Mouse (Mus musculus) bone marrow, adult 2 months (tissue): Measurements from ENCODE around the gene Lama5. TPM values are rescaled to one million over a fixed set of nuclear protein-coding genes. Genes with fewer than 3 reads are reported as not detected.

Experiments used
- H3K27ac ChIP-seq: fragments of 200-500 bp; 2 replicates; pipeline ENCODE4 v1.5.1; 2012; ENCODE audit warnings: low read depth, mild to moderate bottlenecking, control low read depth, inconsistent platforms, low read length; ENCODE audit not compliant: control insufficient read depth, poor library complexity, insufficient read depth
- H3K4me1 ChIP-seq: fragments of 200-500 bp; 2 replicates; pipeline ENCODE4 v1.6.1; 2011; ENCODE audit warnings: low read length; ENCODE audit not compliant: control insufficient read depth, insufficient read depth
- H3K4me3 ChIP-seq: fragments of 200-500 bp; replicated peaks from 2 replicates; pipeline ENCODE3; 2011; ENCODE audit warnings: mild to moderate bottlenecking, low read depth, low read length, control low read depth; ENCODE audit not compliant: control insufficient read depth
- CTCF ChIP-seq: fragments of 200-500 bp; IDR thresholded peaks from 2 replicates; pipeline ENCODE4 v1.5.1; 2011; ENCODE audit warnings: low read length, control low read depth; ENCODE audit not compliant: control insufficient read depth, insufficient read depth
- POLR2A ChIP-seq: fragments of 200-500 bp; IDR thresholded peaks from 2 replicates; pipeline ENCODE4 v1.6.1; 2011; ENCODE audit warnings: low read depth, mild to moderate bottlenecking, control low read depth, low read length, borderline replicate concordance; ENCODE audit not compliant: control insufficient read depth
- WGBS: fragments of 180-500 bp; shearing (Covaris S2); methylation state at CpG from one replicate; pipeline ENCODE4 v1.1.7; 2018; 5-methylcytosine and 5-hydroxymethylcytosine counted together
- polyA plus RNA-seq: library from polyadenylated mRNA; stranded (reverse); fragments of >200 nt; gene quantifications from 2 replicates; pipeline ENCODE4 v1.2.4, GENCODE M21; 2011; ENCODE audit warnings: low replicate concordance; ENCODE audit not compliant: missing spikeins, insufficient read depth, insufficient read length

The Lama5 gene
- polyA plus RNA-seq, 1 experiment: 1.5 TPM

- H3K27ac ChIP-seq: no peak overlapping the region
- H3K4me1 ChIP-seq: no peaks in the 10 kb centered on the region
- no peak overlapping the region for H3K4me3 ChIP-seq
- no peak for TF ChIP-seq POLR2A
- TF ChIP-seq CTCF: no peak
- WGBS: 26% methylated on average over 5 of the region's 5 CpGs
Measured at GRCm38 (mm10) chr2:180238591-180238990, 12.9 kb upstream of the Lama5 start.

DNA sequence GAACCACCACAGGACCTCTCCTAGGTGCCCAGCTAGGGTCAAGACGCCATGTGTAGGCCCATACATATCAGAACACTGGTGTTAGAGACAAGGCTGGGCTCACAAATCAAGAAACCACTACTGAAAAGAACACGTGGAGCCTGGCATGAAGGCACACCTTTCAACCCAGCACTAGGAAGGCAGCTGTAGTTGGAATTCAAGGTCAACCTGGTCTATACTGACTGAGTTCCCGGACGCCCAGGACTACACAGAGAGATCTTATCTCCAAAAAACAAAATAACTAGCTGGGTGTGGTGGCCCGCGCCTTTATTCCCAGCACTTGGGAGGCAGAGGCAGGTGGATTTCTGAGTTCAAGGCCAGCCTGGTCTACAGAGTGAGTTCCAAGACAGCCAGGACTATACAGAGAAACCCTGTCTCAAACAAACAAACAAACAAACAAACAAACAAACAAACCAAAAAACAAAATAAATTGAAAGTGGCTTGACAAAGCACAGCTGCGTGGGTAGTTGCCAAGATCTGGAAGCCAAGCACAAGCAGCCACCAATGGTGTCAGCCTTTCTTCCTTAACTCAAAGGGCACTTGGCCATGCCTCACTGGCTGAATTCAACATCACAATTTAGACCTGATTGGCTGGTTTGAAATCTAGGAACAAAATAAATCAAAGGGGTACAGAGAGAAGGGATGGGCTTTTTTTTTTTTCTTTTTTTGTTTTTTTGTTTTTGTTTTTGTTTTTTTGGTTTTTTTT lies 12.1 kb upstream of the Lama5 start:
- no peak overlapping the region for H3K27ac ChIP-seq
- TF ChIP-seq CTCF: no peak
- TF ChIP-seq POLR2A: no peak
- H3K4me1 ChIP-seq: no peaks in the 10 kb centered on the region
- no peak overlapping the region for H3K4me3 ChIP-seq
- WGBS: 84% methylated on average over 7 of the region's 7 CpGs

- TF ChIP-seq POLR2A (no peak), CTCF (no peak)
- H3K27ac ChIP-seq: no peak overlapping the region
- no peaks in the 10 kb centered on the region for H3K4me1 ChIP-seq
- no peak overlapping the region for H3K4me3 ChIP-seq
- WGBS: 70% methylated on average over 3 of the region's 3 CpGs
Measured at GRCm38 (mm10) chr2:180236930-180237329, 11.3 kb upstream of the Lama5 start.

DNA sequence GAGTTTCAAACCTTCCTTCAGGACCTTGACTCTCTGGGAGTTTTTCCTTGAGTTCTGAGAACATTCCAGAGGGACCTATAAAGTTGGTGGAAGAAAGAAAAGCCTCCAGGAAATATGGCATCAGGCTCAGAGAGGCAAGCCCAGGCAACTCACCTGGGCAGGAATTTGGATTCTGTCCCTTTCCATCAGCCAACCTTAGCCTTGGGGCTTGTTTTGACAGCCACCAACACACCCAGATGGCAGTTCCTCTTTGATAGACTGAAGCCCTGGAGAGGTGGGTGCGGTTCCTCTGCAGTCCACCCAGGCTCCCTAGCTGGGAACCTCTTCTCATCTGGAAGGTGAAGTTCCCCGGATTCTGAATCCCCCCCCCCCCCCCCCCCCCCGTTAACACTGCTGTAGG lies 10.8 kb upstream of the Lama5 start:
- H3K4me1 ChIP-seq: no peaks in the 10 kb centered on the region
- TF ChIP-seq CTCF (no peak), POLR2A (no peak)
- H3K27ac ChIP-seq: no peak overlapping the region
- H3K4me3 ChIP-seq: no peak overlapping the region
- 33% methylated on average over 3 of the region's 3 CpGs for WGBS

- TF ChIP-seq CTCF (no peak), POLR2A (no peak)
- H3K27ac ChIP-seq: no peak overlapping the region
- 80% methylated on average over 4 of the region's 4 CpGs for WGBS
- H3K4me1 ChIP-seq: no peaks in the 10 kb centered on the region
- no peak overlapping the region for H3K4me3 ChIP-seq
Measured at GRCm38 (mm10) chr2:180235788-180236187, 10.1 kb upstream of the Lama5 start.

DNA sequence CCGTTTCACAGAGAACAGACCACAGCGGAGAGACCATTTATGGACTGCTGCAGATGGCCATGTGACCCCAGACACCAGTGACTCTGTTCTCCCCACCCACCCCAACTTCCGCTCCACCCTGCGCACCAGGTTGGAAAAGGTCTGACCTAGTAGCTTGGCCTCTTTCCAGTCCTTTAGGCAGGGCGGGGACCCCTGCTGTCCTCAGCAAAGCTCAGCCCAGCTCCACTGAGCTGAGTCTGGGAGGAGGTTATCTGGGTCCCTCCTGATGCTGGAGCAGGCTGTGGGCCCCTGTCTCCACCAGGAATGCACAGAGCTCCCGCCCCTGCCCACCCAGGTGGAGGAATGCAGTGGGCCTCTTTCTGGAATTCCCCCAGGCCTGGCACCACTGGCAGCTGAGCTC lies 9.3 kb upstream of the Lama5 start:
- 73% methylated on average over 6 of the region's 6 CpGs for WGBS
- Histone ChIP-seq H3K27ac (no peak overlapping the region), H3K4me3 (no peak overlapping the region), H3K4me1 (no peaks in the 10 kb centered on the region)
- no peak for TF ChIP-seq CTCF
- TF ChIP-seq POLR2A: no peak

- no peak for TF ChIP-seq POLR2A
- no peak for TF ChIP-seq CTCF
- Histone ChIP-seq H3K4me3 (no peak overlapping the region), H3K27ac (no peak overlapping the region), H3K4me1 (no peaks in the 10 kb centered on the region)
- WGBS: 90% methylated on average over 8 of the region's 8 CpGs
Measured at GRCm38 (mm10) chr2:180234353-180234752, 8.7 kb upstream of the Lama5 start.

DNA sequence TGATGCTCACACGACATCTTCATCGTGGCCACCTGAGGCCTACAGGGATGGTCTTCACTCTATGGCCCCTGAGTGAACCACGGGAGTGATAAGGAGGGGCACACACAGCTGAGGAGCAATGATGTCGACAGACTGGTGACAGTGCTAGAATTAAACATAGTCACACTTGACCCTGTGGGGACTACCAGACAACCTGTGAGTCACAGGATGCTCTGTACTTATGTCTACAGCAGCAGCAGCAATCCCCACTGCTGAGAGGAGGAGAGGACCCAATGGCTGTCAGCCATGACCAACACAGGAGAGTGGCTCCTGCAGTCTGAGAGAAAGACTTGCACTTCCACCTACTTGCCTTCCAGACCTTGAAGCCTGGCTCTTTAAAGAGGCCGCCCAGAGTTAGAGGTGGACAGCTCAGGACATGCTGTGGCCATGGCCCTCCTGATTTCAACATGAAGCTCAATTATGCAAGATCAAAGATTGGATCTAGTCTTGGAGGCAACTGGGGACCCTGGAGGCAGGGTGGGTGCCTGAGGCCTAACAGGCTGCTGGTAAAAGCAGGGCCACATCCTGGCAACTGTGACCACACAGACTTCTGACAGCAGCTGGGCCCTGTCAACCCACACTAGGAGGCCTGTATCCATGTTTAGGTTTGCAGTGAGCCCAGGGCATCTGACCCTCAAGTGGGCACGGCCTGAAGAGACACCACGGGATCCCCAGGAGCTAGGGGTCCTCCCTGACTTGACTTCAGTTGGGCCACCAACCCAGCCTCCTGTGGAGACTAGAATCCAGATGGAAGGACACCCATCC lies 7.6 kb upstream of the Lama5 start:
- TF ChIP-seq POLR2A (no peak), CTCF (no peak)
- Histone ChIP-seq H3K4me3 (no peak overlapping the region), H3K4me1 (no peaks in the 10 kb centered on the region; the same call in 1 of the 2 replicates), H3K27ac (no peak overlapping the region)
- 75% methylated on average over 7 of the region's 7 CpGs for WGBS
